Mouse (Mus musculus) liver, embryonic 11.5 days (tissue): ENCODE measurements around the gene Cryba4. TPM values are rescaled to one million over a fixed set of nuclear protein-coding genes. Genes with fewer than 3 reads are reported as not detected.
A peak's percentile ranks its signal among the peaks of the same experiment; 100 is the strongest.

Source experiments
- ATAC-seq: fragments of 200-750 bp; cut with Nextera tagmentation; replicated peaks from 2 replicates; pipeline ENCODE4 v1.8.0; 2017; ENCODE audit warnings: moderate number of reproducible peaks, mild to moderate bottlenecking, moderate TSS enrichment, moderate library complexity; ENCODE audit not compliant: low FRiP score
- DNase-seq: peaks from one replicate; pipeline ENCODE4 v3.0.0-alpha.2; 2017; ENCODE audit warnings: low spot score
- H3K27ac ChIP-seq: fragments of 300-500 bp; sonication (generic); 2 replicates; pipeline ENCODE4 v1.5.1; 2014; ENCODE audit warnings: mild to moderate bottlenecking, low read depth, low read length, control low read depth
- H3K27me3 ChIP-seq: fragments of 300-500 bp; sonication (generic); replicated peaks from 2 replicates; pipeline ENCODE4 v1.6.1; 2014; ENCODE audit warnings: low read length, mixed read lengths; ENCODE audit not compliant: control insufficient read depth, insufficient read depth
- H3K36me3 ChIP-seq: fragments of 300-500 bp; sonication (generic); 2 replicates; pipeline ENCODE4 v1.6.1; 2014; ENCODE audit warnings: mild to moderate bottlenecking, low read length, moderate library complexity, mixed read lengths; ENCODE audit not compliant: control insufficient read depth, insufficient read depth
- H3K4me1 ChIP-seq: fragments of 300-500 bp; sonication (generic); replicated peaks from 2 replicates; pipeline ENCODE4 v1.6.1; 2014; ENCODE audit warnings: low read length, mixed read lengths; ENCODE audit not compliant: control insufficient read depth, insufficient read depth
- H3K4me2 ChIP-seq: fragments of 300-500 bp; sonication (generic); 2 replicates; pipeline ENCODE4 v1.6.1; 2014; ENCODE audit warnings: mild to moderate bottlenecking, control low read depth, moderate library complexity
- H3K4me3 ChIP-seq: fragments of 300-500 bp; sonication (generic); 2 replicates; pipeline ENCODE4 v1.5.1; 2014; ENCODE audit warnings: low read depth, low read length, control low read depth
- H3K9ac ChIP-seq: fragments of 300-500 bp; sonication (generic); 2 replicates; pipeline ENCODE4 v1.6.1; 2014; ENCODE audit warnings: low read depth, low read length, control low read depth
- H3K9me3 ChIP-seq: fragments of 300-500 bp; sonication (generic); 2 replicates; pipeline ENCODE4 v1.6.1; 2016; ENCODE audit warnings: low read length, inconsistent platforms, mixed read lengths; ENCODE audit not compliant: control insufficient read depth
- WGBS: fragments of 180-500 bp; shearing (Covaris S2); extraction: QIAGEN DNeasy Blood & Tissue Kit; methylation state at CpG from one replicate; pipeline ENCODE4 v1.1.7; 2014; 5-methylcytosine and 5-hydroxymethylcytosine counted together
- polyA plus RNA-seq: library from polyadenylated mRNA; unstranded; fragments of >200 nt; fragmentation: Nextera tagmentation; extraction: Ambion mirVana; gene quantifications from 2 replicates; pipeline ENCODE4 v1.2.1, GENCODE M21; 2014

Cryba4 gene
- polyA plus RNA-seq, 1 experiment from 2014 or later = 1.3 TPM

DNA sequence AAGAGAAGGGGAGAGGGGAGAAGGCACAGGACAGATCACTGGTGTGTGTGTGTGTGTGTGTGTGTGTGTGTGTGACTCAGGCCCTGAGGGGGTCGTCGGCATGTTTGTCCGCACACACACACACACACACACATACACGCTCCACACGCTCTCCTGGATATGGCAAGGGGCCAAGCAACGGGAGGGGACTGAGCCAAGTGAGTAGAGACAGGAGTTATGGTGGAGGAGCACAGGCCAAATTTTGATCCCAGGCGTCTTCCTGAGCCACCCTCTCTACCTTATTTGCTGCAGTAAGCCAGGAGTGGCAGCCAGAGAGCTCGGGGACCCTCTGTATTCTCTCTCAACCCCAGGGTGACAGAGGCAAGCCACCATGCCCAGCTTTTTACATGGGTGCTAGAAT lies 36.9 kb upstream of the Cryba4 start:
- Histone ChIP-seq H3K27ac (no peak overlapping the region), H3K27me3 (no peaks in the 10 kb centered on the region), H3K4me2 (no peak overlapping the region), H3K4me1 (peaks cover 53% of the 10 kb centered on the region), H3K36me3 (no peaks in the 10 kb centered on the region; the same call in 1 of the 2 replicates), H3K9ac (no peak overlapping the region), H3K9me3 (no peaks in the 10 kb centered on the region), H3K4me3 (no peak overlapping the region)
- ATAC-seq (no peak), DNase-seq (no peak)
- WGBS = 83% methylated on average over 8 of the region's 8 CpGs

DNA sequence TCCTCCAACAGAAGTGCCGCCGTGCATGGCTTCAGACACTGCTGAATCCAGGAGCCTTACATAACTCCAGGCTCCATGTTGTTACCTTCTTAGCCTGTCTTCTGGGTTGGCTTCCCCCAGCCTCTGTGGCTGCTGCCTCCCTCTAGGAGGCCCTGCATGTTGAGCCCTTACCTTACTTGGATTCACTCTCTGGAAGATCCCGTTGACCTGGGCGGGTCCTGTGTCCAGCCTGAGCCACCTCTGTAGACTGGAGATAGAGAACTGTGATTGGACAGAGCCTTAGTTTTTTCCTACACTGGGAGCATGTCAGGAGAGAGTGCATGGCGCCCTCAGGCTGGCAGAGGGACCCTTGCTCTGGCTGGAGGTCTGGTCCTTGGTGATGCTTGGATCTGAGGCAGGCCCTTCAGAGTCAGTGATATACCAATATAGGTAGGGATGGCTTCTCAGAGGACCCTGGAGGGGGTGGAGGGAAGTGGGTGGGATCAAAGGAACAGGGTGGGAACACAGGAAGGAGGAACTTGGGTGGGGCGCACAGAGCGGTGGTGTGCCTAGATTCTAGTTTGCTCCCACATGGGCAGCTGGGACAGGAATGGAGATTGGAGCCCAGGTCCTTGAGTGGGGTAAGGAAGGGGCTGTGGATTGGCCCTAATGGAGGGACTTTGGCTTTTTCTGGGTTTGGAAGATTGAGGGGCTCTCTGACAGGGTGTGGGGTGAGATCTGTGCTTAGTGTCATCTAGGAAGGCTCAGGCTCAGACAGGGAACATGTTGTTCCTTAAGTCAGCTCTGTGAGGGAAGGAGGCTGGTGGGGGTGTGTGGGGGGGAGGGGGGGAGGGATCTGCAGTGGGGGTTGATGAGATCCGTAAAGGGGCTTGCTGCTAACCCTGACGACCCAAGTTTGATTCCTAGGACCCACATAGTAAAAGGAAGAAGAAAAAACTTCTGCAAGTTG lies 36.1 kb upstream of the Cryba4 start:
- no peak for ATAC-seq
- Histone ChIP-seq H3K4me2 (no peak overlapping the region), H3K36me3 (no peaks in the 10 kb centered on the region; the same call in 1 of the 2 replicates), H3K4me1 (peaks cover 53% of the 10 kb centered on the region), H3K9ac (no peak overlapping the region), H3K4me3 (no peak overlapping the region), H3K27me3 (no peaks in the 10 kb centered on the region), H3K27ac (no peak overlapping the region), H3K9me3 (no peaks in the 10 kb centered on the region)
- WGBS = 73% methylated on average over 9 of the region's 9 CpGs
- no peak for DNase-seq

DNA sequence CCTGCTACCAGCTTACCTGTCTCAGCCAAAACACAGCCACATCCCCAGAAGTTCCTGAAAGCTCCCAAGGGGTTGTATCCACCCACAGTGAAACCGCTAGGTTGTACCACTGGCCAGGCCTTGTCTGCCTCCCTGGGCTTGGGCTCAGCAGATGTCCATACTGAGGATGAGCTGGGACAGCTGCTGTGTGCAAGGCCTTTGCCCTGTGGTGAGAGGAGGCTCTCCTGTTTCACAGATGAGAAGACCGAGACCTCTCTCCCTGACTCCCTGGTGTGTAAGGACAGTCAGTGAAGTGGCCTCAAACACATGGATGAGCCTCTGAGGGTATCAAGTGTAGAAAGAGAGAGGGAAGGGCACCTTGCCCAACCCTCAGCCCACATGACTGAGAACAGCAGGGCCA lies 35.3 kb upstream of the Cryba4 start:
- Histone ChIP-seq H3K36me3 (no peaks in the 10 kb centered on the region; the same call in 1 of the 2 replicates), H3K4me1 (peaks cover 55% of the 10 kb centered on the region), H3K9me3 (no peaks in the 10 kb centered on the region), H3K9ac (no peak overlapping the region; the same call in 1 of the 2 replicates), H3K4me3 (no peak overlapping the region), H3K27me3 (no peaks in the 10 kb centered on the region), H3K27ac (peak overlapping the region; percentile 51; the same call in 1 of the 2 replicates), H3K4me2 (no peak overlapping the region)
- WGBS = 77% methylated on average over 2 of the region's 2 CpGs
- ATAC-seq = no peak
- DNase-seq = no peak

DNA sequence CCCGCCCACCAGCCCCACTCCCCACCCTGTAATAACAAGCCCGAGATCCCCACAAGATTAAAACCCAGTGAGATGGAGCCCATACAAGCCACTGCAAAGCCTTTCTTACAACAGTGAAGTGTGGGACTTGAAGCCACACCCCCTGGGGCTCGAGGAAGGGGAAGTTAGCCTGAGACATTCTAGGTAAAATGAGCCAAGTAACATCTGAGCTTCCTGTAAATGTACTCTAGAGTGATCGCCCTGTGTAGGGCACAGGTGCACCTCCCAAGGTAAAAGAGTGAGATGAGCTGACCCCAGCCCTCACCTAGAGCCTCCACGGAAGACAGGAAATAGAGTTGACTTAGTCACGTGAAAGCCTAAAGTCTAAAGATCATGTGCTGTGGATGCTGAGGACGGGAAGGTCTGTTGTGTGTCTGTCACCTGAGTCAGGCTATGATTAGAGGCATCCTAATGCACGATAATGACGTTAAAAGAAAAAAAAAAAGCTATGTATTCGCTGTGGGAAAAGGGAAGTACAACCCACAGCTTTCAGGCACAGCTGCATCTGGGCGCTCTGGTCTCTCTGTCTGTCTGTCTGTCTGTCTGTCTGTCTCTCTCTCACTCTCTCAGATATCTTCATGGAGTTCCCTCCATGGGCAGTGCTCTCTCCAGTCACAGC lies 34.8 kb upstream of the Cryba4 start:
- Histone ChIP-seq H3K27ac (peak overlapping the region; percentile 51; the same call in 1 of the 2 replicates), H3K36me3 (no peaks in the 10 kb centered on the region; the same call in 1 of the 2 replicates), H3K27me3 (no peaks in the 10 kb centered on the region), H3K4me3 (no peak overlapping the region), H3K9me3 (no peaks in the 10 kb centered on the region), H3K4me1 (peaks cover 60% of the 10 kb centered on the region), H3K4me2 (peak overlapping the region; percentile 4), H3K9ac (peak overlapping the region; percentile 26)
- DNase-seq = no peak
- 36% methylated on average over 11 of the region's 11 CpGs for WGBS
- no peak for ATAC-seq

DNA sequence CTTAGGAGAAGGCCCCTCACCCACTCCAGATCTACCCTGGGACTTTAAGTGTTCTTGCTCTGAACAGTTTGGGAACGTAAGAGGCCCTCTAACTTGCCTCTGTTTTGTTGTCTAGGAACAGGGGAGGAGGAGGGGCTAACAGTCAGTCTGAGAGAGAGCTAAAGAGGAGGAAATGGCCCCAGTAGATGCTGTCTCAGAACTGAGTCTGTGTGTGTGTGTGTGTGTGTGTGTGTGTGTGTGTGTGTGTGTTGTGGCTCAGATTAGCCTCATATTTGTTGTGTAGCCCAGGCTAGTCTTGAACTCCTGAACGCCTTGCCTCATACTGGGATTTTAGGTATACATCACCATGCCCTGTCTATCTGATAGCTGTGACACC lies 34.3 kb upstream of the Cryba4 start:
- Histone ChIP-seq H3K9ac (no peak overlapping the region; the same call in 1 of the 2 replicates), H3K27me3 (no peaks in the 10 kb centered on the region), H3K4me1 (peaks cover 66% of the 10 kb centered on the region), H3K4me3 (no peak overlapping the region), H3K36me3 (no peaks in the 10 kb centered on the region; the same call in 1 of the 2 replicates), H3K9me3 (no peaks in the 10 kb centered on the region), H3K27ac (peak overlapping the region; percentile 51; the same call in 1 of the 2 replicates), H3K4me2 (0 out of 2 replicates have a peak overlapping the region, but pooled peaks have one; percentile 9)
- no peak for ATAC-seq
- DNase-seq = no peak
- WGBS = 51% methylated on average over 2 of the region's 2 CpGs

DNA sequence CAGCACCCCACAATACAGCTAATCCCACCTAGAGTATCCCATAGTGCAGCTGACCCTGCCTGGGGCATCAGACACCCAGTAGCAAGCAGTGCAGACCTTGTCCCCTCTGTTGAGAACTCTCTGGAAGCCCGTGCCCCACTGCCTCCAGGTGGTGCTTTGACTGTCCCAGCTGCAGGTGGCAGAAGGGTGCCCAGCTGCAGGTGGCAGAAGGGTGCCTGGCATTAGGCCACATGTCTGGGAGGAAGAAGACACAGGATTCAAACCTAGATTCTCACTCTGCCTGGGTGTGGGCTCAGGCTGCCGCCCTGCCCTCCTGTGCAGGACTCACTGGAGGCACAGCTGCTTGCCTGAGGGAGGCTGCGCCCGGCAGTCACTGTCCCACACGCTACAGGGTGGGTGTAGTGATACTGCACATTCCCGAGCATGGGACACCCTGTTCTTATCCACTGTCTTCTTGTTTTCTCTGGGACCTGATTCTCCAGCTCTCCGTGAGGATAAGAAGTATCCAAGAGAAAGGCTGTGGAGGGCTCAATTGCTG lies 33.3 kb upstream of the Cryba4 start:
- no peak overlapping the region for H3K4me3 ChIP-seq
- H3K9me3 ChIP-seq = no peaks in the 10 kb centered on the region
- H3K27me3 ChIP-seq = no peaks in the 10 kb centered on the region
- DNase-seq = no peak
- no peak overlapping the region for H3K9ac ChIP-seq
- H3K4me1 ChIP-seq = peaks cover 74% of the 10 kb centered on the region
- peak overlapping the region; percentile 81 for H3K27ac ChIP-seq
- WGBS = 82% methylated on average over 7 of the region's 7 CpGs
- no peak for ATAC-seq
- H3K36me3 ChIP-seq = no peaks in the 10 kb centered on the region; the same call in 1 of the 2 replicates
- H3K4me2 ChIP-seq = no peak overlapping the region

DNA sequence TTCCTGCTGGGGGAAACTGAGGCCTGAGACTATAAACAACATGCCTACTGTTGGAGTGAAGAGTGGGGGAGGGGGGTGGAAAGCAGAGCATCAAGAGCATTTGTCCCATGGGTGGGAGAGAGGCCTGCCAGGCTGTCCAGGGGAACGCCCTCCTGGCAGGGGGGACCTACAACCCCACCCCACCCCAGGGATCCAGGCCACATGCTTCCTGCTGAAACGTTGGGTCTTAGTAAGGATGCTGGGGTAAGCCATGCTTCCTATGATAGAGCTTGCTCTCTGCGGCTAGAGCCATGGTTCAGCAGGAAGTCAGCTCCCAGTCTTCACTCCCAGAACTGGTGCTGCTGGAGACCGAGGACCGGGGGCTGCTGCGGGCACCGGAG lies 31.9 kb upstream of the Cryba4 start:
- Histone ChIP-seq H3K4me1 (peaks cover 89% of the 10 kb centered on the region), H3K9me3 (no peaks in the 10 kb centered on the region), H3K27ac (peak overlapping the region; percentile 81), H3K4me3 (no peak overlapping the region), H3K27me3 (no peaks in the 10 kb centered on the region), H3K36me3 (no peaks in the 10 kb centered on the region; the same call in 1 of the 2 replicates), H3K9ac (peak overlapping the region; percentile 32), H3K4me2 (peak overlapping the region; percentile 37)
- no peak for DNase-seq
- 42% methylated on average over 7 of the region's 7 CpGs for WGBS
- ATAC-seq = 0 out of 2 replicates have a peak, but pooled peaks have one; percentile 7

DNA sequence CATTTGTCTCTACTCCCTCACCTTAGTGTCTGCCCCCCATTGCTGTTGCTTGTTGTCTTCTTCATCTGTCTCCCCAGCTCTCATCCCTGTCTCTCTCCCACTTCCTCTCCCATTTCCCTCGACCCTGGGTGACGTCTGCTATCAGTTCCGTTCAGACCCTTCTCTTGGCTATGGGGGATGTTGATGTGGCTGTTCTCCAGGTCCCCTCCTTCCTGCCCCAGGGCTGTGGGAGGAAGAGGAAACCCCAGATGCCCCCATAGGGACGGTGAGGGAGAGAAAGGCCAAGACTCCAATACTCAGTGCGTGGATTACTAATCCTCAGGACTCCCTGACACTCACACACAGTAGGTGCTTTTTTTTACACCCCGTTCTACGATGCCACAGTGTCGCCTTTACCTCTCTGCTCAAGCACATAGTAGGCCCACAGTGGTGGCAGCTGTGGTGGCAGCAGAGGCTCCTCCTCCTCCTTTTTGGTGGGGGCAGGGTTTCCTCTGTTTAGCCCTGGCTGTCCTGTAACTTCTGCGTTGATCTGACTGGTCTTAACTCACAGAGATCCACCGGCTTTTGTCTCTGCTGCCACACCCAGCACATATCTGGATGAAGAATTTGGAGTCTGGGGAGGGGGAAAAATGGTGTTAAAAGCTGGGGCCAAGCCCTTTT lies 31.4 kb upstream of the Cryba4 start:
- H3K4me1 ChIP-seq = peaks cover 92% of the 10 kb centered on the region
- peak; percentile 34 for ATAC-seq
- H3K36me3 ChIP-seq = no peaks in the 10 kb centered on the region; the same call in 1 of the 2 replicates
- H3K4me3 ChIP-seq = no peak overlapping the region
- H3K9me3 ChIP-seq = no peaks in the 10 kb centered on the region
- peak overlapping the region; percentile 37 for H3K4me2 ChIP-seq
- DNase-seq = no peak
- 28% methylated on average over 10 of the region's 10 CpGs for WGBS
- no peak overlapping the region; the same call in 1 of the 2 replicates for H3K9ac ChIP-seq
- no peaks in the 10 kb centered on the region for H3K27me3 ChIP-seq
- H3K27ac ChIP-seq = peak overlapping the region; percentile 81
